Mouse (Mus musculus) retina, adult 2 months (tissue): ENCODE results near the gene Sap30.

Source experiments
- DNase-seq: peaks from one replicate; pipeline ENCODE4 v3.0.0-alpha.2; 2012; ENCODE audit warnings: low read depth, low spot score

Gene Sap30

GRCm38 (mm10) chr8:57441556-57441955, 46.1 kb downstream of the Sap30 start:
- no peak for DNase-seq

DNA sequence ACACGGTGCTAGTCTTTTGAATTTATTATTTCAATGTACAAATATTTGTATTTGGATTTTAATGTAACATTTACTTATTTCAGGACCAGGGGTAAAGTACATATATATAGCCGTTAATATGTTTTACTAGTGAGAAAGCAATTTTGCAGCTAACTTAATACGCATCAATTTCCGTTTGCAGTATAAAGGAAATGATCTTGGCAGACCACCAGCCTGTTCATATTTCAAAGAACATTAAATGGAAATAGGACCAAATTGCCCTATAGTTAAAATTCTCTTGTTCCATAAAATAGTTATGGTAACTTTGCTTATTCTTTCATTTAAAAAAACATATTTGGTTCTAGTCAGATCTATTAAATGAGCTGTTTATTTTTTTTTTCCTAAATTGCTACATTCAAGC, 46.5 kb downstream of the Sap30 start:
- DNase-seq: no peak

- DNase-seq: no peak
Measured at GRCm38 (mm10) chr8:57436437-57436796, 51.2 kb downstream of the Sap30 start.

- DNase-seq: no peak
Measured at GRCm38 (mm10) chr8:57435768-57436436, 51.8 kb downstream of the Sap30 start.

DNA sequence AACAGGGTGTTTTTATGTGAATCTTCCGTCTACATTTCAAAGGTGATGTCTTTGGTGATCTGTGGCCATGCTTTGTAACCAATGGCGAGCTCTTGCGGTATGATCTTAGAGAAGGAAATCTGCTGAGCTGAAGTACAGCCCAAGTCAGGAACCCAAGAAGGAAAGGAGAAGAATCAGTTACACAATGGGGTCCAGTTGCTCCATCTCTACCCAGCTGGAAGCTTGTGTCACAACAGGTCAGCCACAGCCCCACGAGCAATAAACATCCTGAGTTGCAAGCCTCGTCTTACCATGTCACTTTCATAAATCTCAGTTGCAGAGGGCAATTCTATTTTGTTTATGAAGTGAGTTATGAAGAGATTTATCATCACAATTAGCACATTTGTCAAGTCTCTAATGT, 54.9 kb downstream of the Sap30 start:
- DNase-seq: no peak
